Mouse (Mus musculus) frontal cortex, adult 2 months (tissue): Measurements from ENCODE around the gene Glt1d1. TPM values are rescaled to one million over a fixed set of nuclear protein-coding genes. Genes with fewer than 3 reads are reported as not detected.
"Not testable (repeated sequence)": the region's sequence is repeated elsewhere in the genome, so short reads cannot be mapped to it uniquely, and the experiment has no call there.

Experiments used
- DNase-seq, 2 experiments: peaks; one replicate each; pipeline ENCODE4 v3.0.0; 2022; ENCODE audit warnings: low spot score in 1 of 2; ENCODE audit errors: extremely low spot score in 1 of 2
- polyA plus RNA-seq: library from polyadenylated mRNA; depleted of rRNA; stranded (reverse); fragments of >200 nt; gene quantifications from 2 replicates; pipeline ENCODE4 v1.2.3, GENCODE M21; 2012

Gene Glt1d1
- polyA plus RNA-seq, 1 experiment: 17.9 TPM

GRCm38 (mm10) chr5:127691085-127691484 is 59.0 kb downstream of the Glt1d1 start:
- DNase-seq: no peak

GRCm38 (mm10) chr5:127691581-127691980 is 59.5 kb downstream of the Glt1d1 start:
- no peak for DNase-seq

DNA sequence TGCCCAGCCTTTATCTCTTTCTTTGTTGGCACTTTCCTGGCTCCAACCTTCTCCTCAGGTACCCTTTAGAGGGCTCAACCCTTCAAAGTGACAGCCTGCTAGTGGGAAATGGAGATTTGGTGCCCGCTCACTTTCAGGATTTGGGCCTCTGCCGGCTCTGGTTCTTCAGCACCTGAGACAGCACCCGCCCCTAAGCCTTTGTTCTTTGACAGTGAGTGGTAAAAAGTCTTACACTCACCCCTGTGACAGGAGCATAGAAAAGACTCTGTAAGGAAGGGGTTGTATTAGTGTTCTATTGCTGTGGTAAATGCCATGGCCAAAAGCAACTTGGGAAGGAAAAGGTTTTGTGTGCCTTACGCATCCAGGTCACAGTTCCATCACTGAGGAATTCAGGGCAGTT is 63.8 kb downstream of the Glt1d1 start:
- DNase-seq: no peak

DNA sequence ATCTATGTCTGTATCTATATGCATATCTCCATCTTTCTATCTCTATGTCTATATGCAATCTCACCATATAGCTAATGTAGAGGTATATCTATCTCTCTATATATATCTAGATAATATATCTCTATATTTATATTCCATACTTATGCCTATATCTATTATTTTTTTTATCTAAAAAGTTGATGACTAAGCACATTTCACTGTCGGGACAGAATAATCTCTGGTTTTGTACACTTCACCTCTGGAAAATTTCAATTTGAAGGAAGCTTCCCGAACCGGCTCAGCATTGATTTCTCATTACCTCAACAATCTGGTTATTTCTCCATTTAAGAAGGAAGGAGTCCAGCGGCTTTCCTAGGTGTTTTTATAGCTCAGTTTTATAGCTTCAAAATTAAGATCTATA is 64.5 kb downstream of the Glt1d1 start:
- no peak for DNase-seq

DNA sequence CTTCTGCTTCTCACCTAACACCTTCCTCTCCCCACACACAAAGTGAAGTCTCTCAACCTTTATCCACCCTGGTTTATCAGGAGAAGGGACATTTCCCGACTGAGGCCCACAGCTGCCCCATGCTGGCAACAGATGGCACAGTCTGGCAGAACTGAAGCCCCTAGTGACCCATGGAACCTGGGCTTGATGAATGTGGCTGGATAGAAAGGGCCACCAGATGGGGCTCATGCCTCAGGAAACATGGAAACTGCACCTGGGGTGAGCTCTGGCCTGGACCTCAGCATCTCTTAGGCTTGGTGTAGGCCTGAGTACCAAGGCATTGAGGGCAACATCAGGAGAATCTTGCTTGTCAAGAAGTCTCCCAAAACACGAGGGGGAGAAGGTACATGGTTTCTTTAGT is 66.5 kb downstream of the Glt1d1 start:
- DNase-seq: no peak

DNA sequence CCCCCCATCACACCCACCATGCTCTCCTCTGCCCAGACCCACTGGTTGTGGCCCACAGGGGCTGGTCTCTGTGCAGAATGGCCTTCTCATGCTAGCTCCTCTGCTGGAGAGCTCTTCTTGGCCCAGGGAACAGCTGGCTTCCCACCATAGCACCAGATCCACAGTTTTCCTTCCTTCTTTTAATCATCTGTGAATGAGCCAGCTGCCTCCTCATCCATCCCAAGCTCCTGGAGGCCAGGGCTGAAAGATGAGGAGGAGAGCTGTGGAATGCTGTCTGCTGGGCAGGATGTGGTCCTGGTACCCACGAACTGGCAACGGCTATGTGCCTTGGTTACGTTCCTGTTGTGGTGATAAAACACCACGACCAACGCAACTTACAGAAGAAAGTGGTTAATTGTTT is 67.6 kb downstream of the Glt1d1 start:
- no peak for DNase-seq

- DNase-seq: no peak
These were observed 68.1 kb downstream of the Glt1d1 start for GRCm38 (mm10) chr5:127700156-127700555.

- no peak for DNase-seq
These were observed 71.6 kb downstream of the Glt1d1 start for GRCm38 (mm10) chr5:127703609-127704180.

DNA sequence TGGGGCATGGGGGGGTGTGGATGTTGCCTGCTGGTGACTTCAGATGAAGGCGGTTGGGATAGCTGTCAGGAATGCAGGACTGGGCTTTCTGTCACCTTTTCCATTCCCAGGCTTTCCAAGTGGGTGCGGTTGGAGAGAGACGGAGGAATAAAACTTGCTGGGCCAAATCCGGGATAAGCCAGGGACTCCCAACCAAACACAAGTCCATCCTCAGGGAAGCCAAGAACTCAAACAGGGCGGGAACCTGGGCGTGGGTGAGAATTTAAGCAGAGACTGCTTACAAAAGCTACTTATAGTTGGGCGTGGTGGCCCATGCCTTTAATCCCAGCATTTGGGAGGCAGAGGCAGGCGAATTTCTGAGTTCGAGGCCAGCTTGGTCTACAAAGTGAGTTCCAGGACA is 73.2 kb downstream of the Glt1d1 start:
- DNase-seq: no peak

DNA sequence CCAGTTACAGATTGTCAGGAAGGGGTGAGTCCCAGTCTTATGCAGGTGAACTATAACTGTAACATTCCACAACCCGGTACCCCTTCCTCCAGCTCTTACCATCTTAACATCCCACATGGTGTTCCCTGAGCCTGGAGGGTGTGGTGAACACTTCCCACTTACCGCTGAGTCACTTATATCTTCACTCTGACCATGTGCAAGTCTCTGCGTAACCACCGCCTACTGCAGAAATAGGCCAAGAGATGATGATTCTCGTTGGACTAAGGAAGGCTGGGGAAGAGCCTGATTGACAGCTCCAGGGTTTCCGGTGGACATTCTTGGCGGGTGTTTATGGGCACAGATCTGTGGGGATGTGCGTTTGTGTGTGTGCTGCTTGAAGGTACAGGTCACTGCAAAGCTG is 73.9 kb downstream of the Glt1d1 start:
- peak; percentile 77 to 80 for DNase-seq

DNA sequence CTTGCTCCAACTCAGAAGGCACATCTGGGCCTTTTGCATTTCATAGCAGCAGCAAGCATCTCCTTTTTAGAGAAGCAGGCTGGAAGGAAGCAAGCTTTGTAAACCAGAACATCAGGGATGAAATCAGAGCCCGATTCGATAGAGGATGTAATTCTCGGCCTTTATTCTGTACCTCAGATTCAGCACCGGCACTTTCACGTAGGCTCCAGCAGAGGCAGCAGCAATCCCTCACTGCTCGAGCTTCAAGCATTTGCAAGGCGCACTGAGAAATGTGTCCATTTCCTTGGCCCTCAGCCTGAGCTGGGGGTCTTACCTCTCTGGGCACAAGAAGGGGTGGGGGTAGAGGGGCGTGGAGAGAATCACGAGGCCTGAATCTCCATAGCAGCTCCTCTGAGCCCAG is 76.1 kb downstream of the Glt1d1 start:
- DNase-seq: peak in 1 of 2 experiments; percentile 54

GRCm38 (mm10) chr5:127714783-127715704 is 83.0 kb downstream of the Glt1d1 start:
- no peak for DNase-seq

DNA sequence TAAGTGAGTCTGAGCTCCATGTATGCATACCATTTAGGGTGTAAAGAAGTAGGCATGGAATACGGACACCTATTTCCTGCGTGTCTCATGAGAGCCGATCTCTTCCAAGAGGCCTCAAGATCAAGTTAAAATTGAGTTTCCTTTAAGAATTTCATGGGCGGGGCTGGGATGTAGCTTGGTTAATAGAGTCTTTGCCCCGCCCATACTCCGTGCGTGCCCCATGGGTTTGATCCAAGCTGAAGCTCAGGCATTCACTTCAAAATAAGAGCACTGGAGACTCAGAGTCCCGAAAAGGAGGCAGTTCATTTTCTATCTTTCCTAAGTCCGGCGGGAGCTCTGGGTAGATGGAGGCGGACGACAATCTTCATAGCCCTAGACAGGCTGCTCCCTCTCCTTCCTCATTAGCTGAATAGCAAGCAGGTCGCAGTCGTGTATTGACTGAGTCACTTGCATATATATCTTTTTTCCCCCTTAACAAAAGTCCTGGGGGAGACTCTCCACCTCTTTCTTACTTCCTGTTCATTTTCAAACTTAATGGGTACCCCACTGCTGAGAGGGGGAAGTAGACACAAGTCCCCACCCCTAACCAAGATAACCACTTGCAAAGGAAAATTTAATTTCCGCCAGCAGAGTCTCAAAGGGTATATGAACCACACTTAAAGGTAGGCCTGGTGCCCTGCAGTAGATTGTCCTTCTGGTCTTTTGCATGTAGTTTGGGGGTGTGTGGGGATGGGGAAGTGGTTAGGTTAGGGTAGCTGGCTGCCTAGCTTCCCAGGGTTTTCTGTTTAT is 88.7 kb downstream of the Glt1d1 start:
- no peak for DNase-seq

DNA sequence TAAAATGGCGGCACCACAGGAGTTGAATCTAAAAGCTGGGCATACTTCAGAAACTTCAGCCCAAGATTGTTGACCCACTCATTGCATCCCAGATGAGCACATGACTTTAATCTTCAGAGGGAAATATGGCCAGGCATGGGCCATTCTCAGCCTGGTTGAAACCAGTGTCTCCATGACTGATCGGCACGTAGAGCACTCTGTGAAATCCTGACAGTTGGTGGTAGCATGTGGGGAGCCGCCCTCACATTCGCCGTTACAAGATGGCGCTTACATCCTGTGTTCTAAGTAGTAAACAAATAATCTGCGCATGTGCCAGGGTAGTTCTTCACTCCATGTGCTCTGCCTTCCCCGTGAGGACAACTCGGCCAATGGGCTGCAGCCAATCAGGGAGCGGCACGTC is 90.1 kb downstream of the Glt1d1 start:
- not testable (repeated sequence) for DNase-seq

- no peak for DNase-seq
These were observed 98.3 kb downstream of the Glt1d1 start for GRCm38 (mm10) chr5:127730351-127730750.

DNA sequence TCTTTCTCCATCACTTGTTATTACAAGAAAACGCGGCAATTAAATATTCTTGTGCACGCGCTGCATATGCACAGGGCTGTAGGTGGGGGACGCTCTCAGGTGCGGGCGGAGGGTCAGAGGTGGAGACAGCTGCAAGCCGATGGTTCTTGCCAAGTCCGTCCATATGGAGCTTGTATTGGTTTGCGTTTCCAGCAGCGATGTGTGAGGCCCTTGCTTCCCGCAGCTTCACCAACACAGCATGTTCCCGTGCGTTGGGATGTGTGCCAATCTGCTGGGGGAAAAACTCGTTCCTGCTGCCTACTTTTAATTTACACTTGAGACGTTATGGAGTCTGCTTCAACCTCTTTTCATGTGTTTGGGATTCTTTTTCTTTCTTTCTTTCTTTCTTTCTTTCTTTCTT is 109.3 kb downstream of the Glt1d1 start:
- peak; percentile 12 to 55 for DNase-seq

- DNase-seq: not testable (repeated sequence)
These were observed 117.5 kb downstream of the Glt1d1 start for GRCm38 (mm10) chr5:127749540-127749939.

DNA sequence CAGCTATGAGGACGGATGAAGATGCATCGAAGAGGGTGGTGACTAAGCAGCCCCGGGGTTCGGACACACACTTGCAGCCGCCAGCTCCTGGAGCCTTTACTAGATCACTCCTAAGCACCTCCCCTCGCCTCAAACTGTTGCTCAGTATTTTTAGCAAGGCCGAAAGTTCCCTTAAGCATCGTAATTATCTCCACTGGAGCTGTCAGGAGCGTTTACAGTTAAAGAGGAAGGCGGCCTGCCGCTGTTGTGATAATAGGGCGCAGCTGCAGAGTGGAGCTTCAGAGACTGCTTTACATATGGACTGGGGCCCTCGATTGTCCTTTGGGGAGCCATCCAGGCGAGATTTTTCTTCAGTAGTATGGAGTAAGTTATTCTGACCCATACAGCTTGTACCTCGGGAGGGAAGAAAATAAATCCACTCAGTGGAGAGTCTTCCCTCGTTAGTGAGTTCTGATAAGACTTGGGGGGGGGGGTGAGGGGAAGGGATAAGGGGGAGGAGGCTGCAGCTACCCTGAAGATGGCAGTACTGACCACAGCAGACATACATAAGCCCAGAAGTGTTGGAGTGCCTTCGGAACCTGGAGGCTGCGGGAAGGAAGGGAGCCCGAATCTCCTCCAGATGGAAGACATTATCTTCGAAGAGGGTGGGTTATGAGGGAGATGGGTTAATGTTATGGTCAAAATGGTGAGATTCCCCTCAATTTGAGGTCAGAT is 119.4 kb downstream of the Glt1d1 start:
- peak in 1 of 2 experiments; percentile 19 for DNase-seq

- no peak for DNase-seq
These were observed 123.5 kb downstream of the Glt1d1 start for GRCm38 (mm10) chr5:127755594-127755993.

DNA sequence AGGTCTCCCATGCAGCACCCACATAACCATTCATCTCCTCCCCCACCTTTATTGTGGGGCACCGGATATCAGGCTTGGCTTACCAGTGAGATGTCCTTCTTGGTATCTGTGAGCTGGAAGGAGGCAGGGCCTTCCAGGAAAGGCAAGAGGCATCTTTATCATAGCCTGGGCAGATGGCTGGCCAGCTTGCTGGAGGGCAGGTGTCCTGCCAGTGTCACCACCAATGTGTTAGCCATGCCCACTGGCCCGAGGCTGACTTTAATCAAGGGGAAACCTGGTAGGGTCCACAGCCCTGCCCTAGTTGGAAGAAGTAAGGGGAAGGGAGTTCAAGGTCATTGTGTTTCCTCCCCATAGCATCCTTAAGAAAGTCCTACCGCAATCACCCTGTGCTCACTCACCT is 123.9 kb downstream of the Glt1d1 start:
- DNase-seq: no peak
